Mouse (Mus musculus) lung, postnatal 0 days (tissue): Measurements from ENCODE around the gene Gng2.

Source experiments
- CTCF ChIP-seq: IDR thresholded peaks from 2 replicates; pipeline ENCODE4 v1.5.1; 2016; ENCODE audit warnings: antibody characterized with exemption, mild to moderate bottlenecking
- EP300 ChIP-seq: IDR thresholded peaks from 2 replicates; pipeline ENCODE4 v1.6.1; 2016; ENCODE audit warnings: antibody characterized with exemption, mild to moderate bottlenecking, control low read depth

DNA sequence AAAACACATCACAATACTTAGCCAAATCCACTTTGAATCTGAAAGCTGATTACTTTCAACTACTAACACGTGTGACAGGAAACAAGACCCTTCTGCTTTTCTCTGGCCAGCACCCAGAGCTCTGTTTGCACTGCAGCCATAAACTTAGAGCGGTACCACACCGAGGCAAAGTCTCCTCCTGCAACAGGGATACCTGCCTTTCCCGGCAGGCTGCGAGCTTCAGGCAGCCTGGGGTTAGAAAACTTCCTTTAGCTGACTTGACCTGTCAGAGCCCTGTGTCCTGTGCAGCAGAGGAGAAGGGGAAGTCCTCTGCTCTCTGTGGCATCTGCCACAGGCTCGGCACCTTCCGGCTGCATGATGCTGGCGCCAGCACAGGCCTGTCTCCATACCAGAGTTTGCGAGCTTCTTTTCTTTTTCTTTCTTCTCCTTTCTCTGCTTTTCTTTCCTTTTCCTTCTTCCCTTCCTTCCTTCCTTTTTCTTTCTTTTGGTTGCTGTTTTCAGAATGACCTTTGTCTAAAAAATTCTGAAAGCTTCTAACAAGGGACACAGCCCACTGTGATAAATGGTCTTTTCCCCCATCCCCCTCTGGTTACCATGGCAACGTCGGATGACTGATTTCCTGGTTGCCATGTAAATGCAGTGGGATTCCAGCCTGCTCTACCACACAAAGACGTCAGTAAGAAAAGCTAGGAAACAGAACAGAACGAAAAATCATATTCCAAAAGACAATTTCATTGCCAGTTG, 9.4 kb upstream of the Gng2 start:
- TF ChIP-seq CTCF (no peak), EP300 (0 out of 2 replicates have a peak, but pooled peaks have one; percentile 38)
